Mouse (Mus musculus): ENCODE results near the gene Ddr2. TPM values are rescaled to one million over a fixed set of nuclear protein-coding genes. Genes with fewer than 3 reads are reported as not detected.
A peak's percentile ranks its signal among the peaks of the same experiment; 100 is the strongest.
"Not testable (repeated sequence)": the region's sequence is repeated elsewhere in the genome, so short reads cannot be mapped to it uniquely, and the experiment has no call there.

Ddr2 gene
- polyA plus RNA-seq, 1 experiment from 2014 or later = 10.6 TPM

DNA sequence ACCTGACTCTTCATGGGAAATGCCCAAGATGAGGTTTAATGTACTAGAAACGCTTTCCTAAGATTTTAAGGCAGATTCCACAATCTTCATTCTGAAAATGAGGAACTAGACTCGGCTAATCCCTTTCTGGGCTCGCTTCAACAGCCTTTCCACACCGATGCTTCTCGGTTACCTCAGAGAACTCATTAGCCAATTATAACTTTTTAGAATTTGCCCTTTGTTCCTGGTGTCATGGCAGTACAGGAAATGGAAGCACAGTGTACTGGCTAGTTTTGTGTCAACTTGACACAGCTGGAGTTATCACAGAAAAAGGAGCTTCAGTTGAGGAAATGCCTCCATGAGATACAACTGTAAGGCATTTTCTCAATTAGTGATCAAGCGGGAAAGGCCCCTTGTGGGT lies 116.7 kb downstream of the Ddr2 start:
- H3K4me3 ChIP-seq (ENCODE audit: low read length); H3K9me3 ChIP-seq (replicated peaks; ENCODE audit: control insufficient read depth, low read length); ATAC-seq (replicated peaks; ENCODE audit: extremely low read depth, insufficient read depth, low FRiP score); H3K4me2 ChIP-seq (ENCODE audit: low read depth, low read length); H3K27me3 ChIP-seq (ENCODE audit: control insufficient read depth, insufficient read depth, low read length); H3K9ac ChIP-seq (ENCODE audit: low read length); H3K4me1 ChIP-seq (ENCODE audit: control insufficient read depth, insufficient read depth, low read length); H3K36me3 ChIP-seq (ENCODE audit: control insufficient read depth, insufficient read depth); H3K27ac ChIP-seq (ENCODE audit: low read length): not testable (repeated sequence)
- 89% methylated on average over 6 of the region's 6 CpGs for WGBS

DNA sequence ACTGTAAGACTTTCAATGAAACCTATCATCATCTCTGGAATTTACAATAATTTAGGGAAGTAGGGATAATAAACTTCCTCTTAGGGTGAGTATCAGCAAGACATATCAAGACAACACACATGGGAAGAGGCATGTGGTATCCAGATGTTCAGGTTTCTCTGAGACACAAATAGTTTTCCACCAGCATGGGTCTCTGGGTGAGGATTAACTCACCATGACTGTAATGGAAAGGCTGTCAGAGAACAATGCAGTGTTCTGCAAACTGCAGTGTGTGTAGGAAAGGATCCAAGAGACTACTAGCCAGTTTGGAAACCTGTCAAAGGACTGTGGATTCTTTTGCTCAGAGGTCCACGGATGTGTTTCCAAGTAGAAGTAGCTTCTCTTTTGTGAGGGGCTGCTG lies 124.4 kb downstream of the Ddr2 start:
- no peak overlapping the region for H3K4me2 ChIP-seq (ENCODE audit: low read depth, low read length)
- peaks cover 8% of the 10 kb centered on the region; the same call in 1 of the 2 replicates for H3K36me3 ChIP-seq (ENCODE audit: control insufficient read depth, insufficient read depth)
- no peak overlapping the region for H3K9ac ChIP-seq (ENCODE audit: low read length)
- no peak overlapping the region for H3K27ac ChIP-seq (ENCODE audit: low read length)
- H3K9me3 ChIP-seq (replicated peaks; ENCODE audit: control insufficient read depth, low read length) = no peaks in the 10 kb centered on the region
- 43% methylated on average over 1 of the region's 1 CpGs for WGBS
- no peaks in the 10 kb centered on the region for H3K27me3 ChIP-seq (ENCODE audit: control insufficient read depth, insufficient read depth, low read length)
- no peaks in the 10 kb centered on the region for H3K4me1 ChIP-seq (ENCODE audit: control insufficient read depth, insufficient read depth, low read length)
- no peak overlapping the region for H3K4me3 ChIP-seq (ENCODE audit: low read length)
- no peak for ATAC-seq (replicated peaks; ENCODE audit: extremely low read depth, insufficient read depth, low FRiP score)

DNA sequence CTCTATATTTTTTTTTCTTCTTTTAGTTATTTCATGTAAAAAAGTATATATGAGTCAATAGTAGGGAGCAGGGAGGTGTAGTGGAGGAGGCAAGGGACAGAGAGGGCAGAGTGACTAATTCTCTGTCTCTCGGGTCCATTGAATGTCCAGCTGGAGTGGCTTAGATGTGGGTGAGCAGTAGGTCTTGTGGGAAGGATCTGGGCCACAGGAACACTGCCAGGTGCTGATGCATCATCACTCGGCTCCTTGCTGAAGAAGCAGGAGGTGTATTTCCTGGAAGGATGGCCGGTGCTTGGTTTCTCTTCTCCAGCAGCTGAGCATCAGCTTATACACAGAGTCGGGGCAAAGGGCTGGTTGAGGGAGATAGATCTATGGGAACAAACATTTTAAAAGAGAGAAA lies 132.9 kb downstream of the Ddr2 start:
- H3K4me2 ChIP-seq (ENCODE audit: low read depth, low read length) = no peak overlapping the region
- H3K27ac ChIP-seq (ENCODE audit: low read length) = no peak overlapping the region
- no peak overlapping the region for H3K9ac ChIP-seq (ENCODE audit: low read length)
- H3K4me3 ChIP-seq (ENCODE audit: low read length) = no peak overlapping the region
- no peaks in the 10 kb centered on the region; the same call in 1 of the 2 replicates for H3K4me1 ChIP-seq (ENCODE audit: control insufficient read depth, insufficient read depth, low read length)
- H3K36me3 ChIP-seq (ENCODE audit: control insufficient read depth, insufficient read depth) = no peaks in the 10 kb centered on the region
- no peaks in the 10 kb centered on the region for H3K9me3 ChIP-seq (replicated peaks; ENCODE audit: control insufficient read depth, low read length)
- H3K27me3 ChIP-seq (ENCODE audit: control insufficient read depth, insufficient read depth, low read length) = no peaks in the 10 kb centered on the region
- ATAC-seq (replicated peaks; ENCODE audit: extremely low read depth, insufficient read depth, low FRiP score) = no peak
- 77% methylated on average over 4 of the region's 4 CpGs for WGBS

DNA sequence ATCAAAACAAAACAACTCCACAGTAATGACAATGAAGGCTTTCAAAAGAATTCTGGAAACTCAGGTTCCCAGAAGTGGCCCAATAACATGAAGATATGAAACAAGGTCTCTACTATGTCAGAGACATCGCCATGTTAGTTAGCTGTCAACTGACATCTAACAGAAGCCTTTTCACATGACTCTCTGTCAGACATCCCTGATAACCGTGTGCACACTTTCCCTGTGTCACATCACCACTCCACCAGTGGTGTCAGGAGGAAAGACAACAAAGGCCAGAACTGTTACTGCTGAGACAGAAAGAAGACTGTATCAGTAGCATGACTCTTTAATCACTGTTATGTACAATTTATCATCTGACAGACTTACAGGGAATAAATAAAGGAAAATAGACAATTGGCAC lies 138.6 kb downstream of the Ddr2 start:
- no peak overlapping the region for H3K4me2 ChIP-seq (ENCODE audit: low read depth, low read length)
- H3K4me3 ChIP-seq (ENCODE audit: low read length) = no peak overlapping the region
- H3K4me1 ChIP-seq (ENCODE audit: control insufficient read depth, insufficient read depth, low read length) = peaks cover 15% of the 10 kb centered on the region
- no peaks in the 10 kb centered on the region; the same call in 1 of the 2 replicates for H3K36me3 ChIP-seq (ENCODE audit: control insufficient read depth, insufficient read depth)
- WGBS = 20% methylated on average over 2 of the region's 2 CpGs
- H3K27ac ChIP-seq (ENCODE audit: low read length) = peak overlapping the region; percentile 36
- ATAC-seq (replicated peaks; ENCODE audit: extremely low read depth, insufficient read depth, low FRiP score) = no peak
- no peaks in the 10 kb centered on the region for H3K9me3 ChIP-seq (replicated peaks; ENCODE audit: control insufficient read depth, low read length)
- no peak overlapping the region for H3K9ac ChIP-seq (ENCODE audit: low read length)
- no peaks in the 10 kb centered on the region for H3K27me3 ChIP-seq (ENCODE audit: control insufficient read depth, insufficient read depth, low read length)

DNA sequence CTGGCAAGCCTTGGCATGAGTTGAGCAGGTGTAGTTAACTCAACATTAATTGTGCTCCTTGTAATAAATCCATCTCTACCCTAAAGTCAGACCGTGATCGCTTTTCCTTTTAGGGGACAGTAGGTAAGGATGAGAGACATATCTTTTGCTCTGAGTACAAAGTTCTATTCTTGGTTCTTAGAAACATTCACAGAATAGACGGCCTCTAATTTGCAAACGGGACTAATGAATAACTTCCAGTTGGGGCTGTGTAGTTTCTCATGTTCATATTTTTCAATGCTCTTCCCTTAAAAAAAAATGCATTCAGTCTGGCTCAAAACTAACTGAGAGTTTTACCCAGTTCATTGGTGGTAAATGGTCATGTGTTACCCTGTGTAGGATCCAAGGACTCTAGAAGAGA lies 139.6 kb downstream of the Ddr2 start:
- Histone ChIP-seq H3K27me3 (ENCODE audit: control insufficient read depth, insufficient read depth, low read length) (no peaks in the 10 kb centered on the region), H3K9ac (ENCODE audit: low read length) (no peak overlapping the region), H3K27ac (ENCODE audit: low read length) (no peak overlapping the region), H3K9me3 (replicated peaks; ENCODE audit: control insufficient read depth, low read length) (no peaks in the 10 kb centered on the region), H3K4me1 (ENCODE audit: control insufficient read depth, insufficient read depth, low read length) (peaks cover 15% of the 10 kb centered on the region), H3K36me3 (ENCODE audit: control insufficient read depth, insufficient read depth) (no peaks in the 10 kb centered on the region; the same call in 1 of the 2 replicates), H3K4me3 (ENCODE audit: low read length) (no peak overlapping the region), H3K4me2 (ENCODE audit: low read depth, low read length) (no peak overlapping the region)
- ATAC-seq (replicated peaks; ENCODE audit: extremely low read depth, insufficient read depth, low FRiP score) = no peak
- 92% methylated on average over 4 of the region's 4 CpGs for WGBS

DNA sequence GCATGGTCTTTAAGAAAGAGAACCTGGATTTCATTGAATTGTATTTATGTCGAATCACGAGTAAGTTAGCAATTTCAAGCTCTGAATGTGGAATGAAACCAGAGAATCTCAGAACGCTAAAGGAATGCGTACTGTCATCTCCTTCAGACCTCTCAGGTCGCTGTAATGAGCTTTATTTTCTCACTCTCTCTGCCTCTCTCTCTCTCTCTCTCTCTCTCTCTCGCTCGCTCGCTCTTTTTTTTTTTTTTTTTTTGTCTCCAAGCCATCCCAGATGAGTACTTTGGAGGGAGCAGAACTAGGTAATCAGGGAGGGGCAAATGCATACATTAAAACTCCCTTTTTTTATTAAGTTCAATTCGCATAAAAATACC lies 141.1 kb downstream of the Ddr2 start:
- Histone ChIP-seq H3K9ac (ENCODE audit: low read length) (peak overlapping the region; percentile 73), H3K27me3 (ENCODE audit: control insufficient read depth, insufficient read depth, low read length) (no peaks in the 10 kb centered on the region), H3K4me3 (ENCODE audit: low read length) (peak overlapping the region; percentile 79), H3K36me3 (ENCODE audit: control insufficient read depth, insufficient read depth) (peaks cover 10% of the 10 kb centered on the region), H3K4me1 (ENCODE audit: control insufficient read depth, insufficient read depth, low read length) (peaks cover 15% of the 10 kb centered on the region), H3K4me2 (ENCODE audit: low read depth, low read length) (peak overlapping the region; percentile 89), H3K9me3 (replicated peaks; ENCODE audit: control insufficient read depth, low read length) (no peaks in the 10 kb centered on the region), H3K27ac (ENCODE audit: low read length) (peak overlapping the region; percentile 90)
- WGBS = under 1% methylated on average over 8 of the region's 9 CpGs
- ATAC-seq (replicated peaks; ENCODE audit: extremely low read depth, insufficient read depth, low FRiP score) = peak; percentile 42

DNA sequence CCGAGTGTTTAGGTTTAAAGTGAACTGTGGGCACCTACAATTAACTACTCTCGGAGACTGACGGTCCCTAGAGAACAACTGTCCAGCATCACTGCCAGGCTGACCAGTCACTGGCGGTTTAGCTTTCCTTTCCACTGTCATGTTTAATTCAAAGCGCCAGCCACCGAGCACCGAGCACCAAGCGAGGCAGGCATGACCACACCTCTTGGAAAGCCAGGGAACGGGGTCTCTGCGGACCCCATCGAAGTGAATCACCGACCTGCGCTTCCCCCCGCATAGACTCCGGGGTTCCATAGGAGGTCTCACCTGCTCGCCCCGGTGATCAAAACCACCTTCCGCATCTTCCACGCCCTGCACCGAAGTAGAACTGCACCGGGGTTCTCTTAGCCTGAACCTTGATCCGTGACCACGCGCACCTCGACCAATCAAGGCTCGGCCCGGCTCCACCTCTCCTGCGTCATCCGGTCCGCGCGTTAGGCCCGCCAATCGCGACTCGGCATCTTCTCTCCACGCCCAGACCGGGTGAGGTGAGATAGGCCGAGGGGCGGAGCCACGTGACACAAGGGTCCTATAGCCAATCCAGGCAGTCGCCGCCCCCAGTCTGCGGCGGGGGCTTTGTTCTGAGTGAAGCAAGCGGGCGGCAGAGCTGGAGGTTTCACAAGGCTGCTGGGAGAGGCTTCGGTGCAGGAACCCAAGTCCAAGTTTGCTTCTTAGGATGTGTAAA lies 141.6 kb downstream of the Ddr2 start, which contains the start of gene Hsd17b7:
Gene Hsd17b7 (minus strand): TSS at position 450 of the 724 bp plus-strand sequence.
- H3K4me2 ChIP-seq (ENCODE audit: low read depth, low read length) = peak within 1 kb of the TSS; percentile 89
- peak within 1 kb of the TSS; percentile 79 for H3K4me3 ChIP-seq (ENCODE audit: low read length)
- ATAC-seq (replicated peaks; ENCODE audit: extremely low read depth, insufficient read depth, low FRiP score) = peak; percentile 100
- peak within 1 kb of the TSS; percentile 90 for H3K27ac ChIP-seq (ENCODE audit: low read length)
- peaks cover 15% of the 10 kb centered on the region for H3K4me1 ChIP-seq (ENCODE audit: control insufficient read depth, insufficient read depth, low read length)
- peak within 1 kb of the TSS; percentile 73 for H3K9ac ChIP-seq (ENCODE audit: low read length)
- H3K27me3 ChIP-seq (ENCODE audit: control insufficient read depth, insufficient read depth, low read length) = no peaks in the 10 kb centered on the region
- H3K9me3 ChIP-seq (replicated peaks; ENCODE audit: control insufficient read depth, low read length) = no peaks in the 10 kb centered on the region
- H3K36me3 ChIP-seq (ENCODE audit: control insufficient read depth, insufficient read depth) = peaks cover 11% of the 10 kb centered on the region
- under 1% methylated on average over 48 of the region's 48 CpGs for WGBS

DNA sequence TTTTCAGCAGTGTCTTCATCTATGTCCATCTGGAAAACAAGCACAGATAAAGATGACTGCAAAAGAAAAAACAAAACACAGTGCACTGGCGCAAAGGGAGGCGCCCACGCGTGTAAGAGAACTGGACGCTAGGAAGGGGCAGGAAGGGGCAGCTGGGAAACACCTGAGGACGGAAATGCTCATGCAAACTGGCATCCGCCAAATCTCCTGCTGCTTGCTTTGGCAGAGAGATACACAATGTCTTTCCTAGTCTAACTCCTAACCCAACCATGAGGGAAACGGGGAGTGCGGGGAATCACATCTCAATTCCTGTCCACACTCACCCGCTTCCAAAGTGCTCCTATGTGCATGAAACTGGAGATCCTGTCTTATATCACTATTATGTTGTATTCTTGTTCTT lies 157.5 kb downstream of the Ddr2 start:
- peaks cover 54% of the 10 kb centered on the region for H3K36me3 ChIP-seq (ENCODE audit: control insufficient read depth, insufficient read depth)
- no peak for ATAC-seq (replicated peaks; ENCODE audit: extremely low read depth, insufficient read depth, low FRiP score)
- H3K27me3 ChIP-seq (ENCODE audit: control insufficient read depth, insufficient read depth, low read length) = no peaks in the 10 kb centered on the region

GRCm38 (mm10) chr1:169952636-169953035 lies 157.9 kb downstream of the Ddr2 start:
- no peaks in the 10 kb centered on the region for H3K9me3 ChIP-seq (replicated peaks; ENCODE audit: control insufficient read depth, low read length)
- H3K36me3 ChIP-seq (ENCODE audit: control insufficient read depth, insufficient read depth) = peaks cover 49% of the 10 kb centered on the region
- no peak overlapping the region for H3K9ac ChIP-seq (ENCODE audit: low read length)
- H3K27ac ChIP-seq (ENCODE audit: low read length) = no peak overlapping the region
- no peak overlapping the region for H3K4me3 ChIP-seq (ENCODE audit: low read length)
- 0 out of 2 replicates have a peak, but pooled peaks cover 2% of the 10 kb centered on the region for H3K4me1 ChIP-seq (ENCODE audit: control insufficient read depth, insufficient read depth, low read length)
- no peak for ATAC-seq (replicated peaks; ENCODE audit: extremely low read depth, insufficient read depth, low FRiP score)
- H3K4me2 ChIP-seq (ENCODE audit: low read depth, low read length) = no peak overlapping the region
- H3K27me3 ChIP-seq (ENCODE audit: control insufficient read depth, insufficient read depth, low read length) = no peaks in the 10 kb centered on the region
- 93% methylated on average over 10 of the region's 10 CpGs for WGBS

More for the DNA sequence above, 157.5 kb downstream of the Ddr2 start:
- no peak overlapping the region for H3K4me3 ChIP-seq (ENCODE audit: low read length)
- no peaks in the 10 kb centered on the region for H3K9me3 ChIP-seq (replicated peaks; ENCODE audit: control insufficient read depth, low read length)
- H3K9ac ChIP-seq (ENCODE audit: low read length) = no peak overlapping the region
- H3K27ac ChIP-seq (ENCODE audit: low read length) = no peak overlapping the region
- 0 out of 2 replicates have a peak, but pooled peaks cover 2% of the 10 kb centered on the region for H3K4me1 ChIP-seq (ENCODE audit: control insufficient read depth, insufficient read depth, low read length)
- WGBS = 91% methylated on average over 10 of the region's 10 CpGs
- H3K4me2 ChIP-seq (ENCODE audit: low read depth, low read length) = no peak overlapping the region
